Mouse (Mus musculus): ENCODE results near the gene Nvl.

DNA sequence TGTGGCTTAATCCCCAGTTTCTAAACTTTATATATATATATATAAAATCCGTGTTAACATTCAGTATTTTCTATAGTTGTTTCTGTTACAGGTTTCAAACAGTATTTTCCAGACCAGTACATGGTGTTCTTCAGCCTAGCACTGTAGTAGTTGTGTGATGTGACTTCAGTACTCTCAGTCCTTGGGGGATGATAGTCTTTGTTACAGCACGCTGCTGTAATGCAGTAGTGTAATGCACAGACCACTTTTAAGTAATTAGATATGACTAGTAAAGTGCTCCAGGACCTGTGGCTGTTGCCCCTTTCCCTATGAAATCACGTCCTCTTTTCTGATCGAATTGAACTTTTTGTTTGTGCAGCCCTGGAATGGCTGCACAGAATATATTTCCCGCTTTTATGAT, 7.5 kb upstream of the Nvl start:
- TF ChIP-seq POLR2A (IDR thresholded peaks at IDR 0.05; ENCODE audit: insufficient read depth, low read length) = no peak
- no peak for TF ChIP-seq EP300 (IDR thresholded peaks at IDR 0.05; ENCODE audit: insufficient read depth, low read depth, low read length)

Measured in ES-Bruce4 (cell line).